Mouse (Mus musculus) hindbrain, embryonic 14.5 days (tissue): Measurements from ENCODE around the gene Crtc1. TPM values are rescaled to one million over a fixed set of nuclear protein-coding genes. Genes with fewer than 3 reads are reported as not detected.

Source experiments
- ATAC-seq: fragments of 200-750 bp; cut with Nextera tagmentation; 2 replicates; pipeline ENCODE4 v1.8.0; 2017; ENCODE audit warnings: moderate number of reproducible peaks, mild to moderate bottlenecking, moderate TSS enrichment, moderate library complexity; ENCODE audit not compliant: low FRiP score
- DNase-seq: peaks from one replicate; pipeline ENCODE4 v3.0.0-alpha.2; 2015; ENCODE audit warnings: low spot score
- H3K27ac ChIP-seq: fragments of 300-500 bp; sonication (generic); 2 replicates; pipeline ENCODE4 v1.5.1; 2014; ENCODE audit warnings: mild to moderate bottlenecking, moderate library complexity
- H3K27me3 ChIP-seq: fragments of 300-500 bp; sonication (generic); 2 replicates; pipeline ENCODE4 v1.6.1; 2014; ENCODE audit warnings: mild to moderate bottlenecking, low read length, mixed read lengths; ENCODE audit not compliant: control insufficient read depth, insufficient read depth
- H3K36me3 ChIP-seq: fragments of 300-500 bp; sonication (generic); replicated peaks from 2 replicates; pipeline ENCODE4 v1.6.1; 2014; ENCODE audit not compliant: control insufficient read depth, insufficient read depth
- H3K4me1 ChIP-seq: fragments of 300-500 bp; sonication (generic); replicated peaks from 2 replicates; pipeline ENCODE4 v1.6.1; 2014; ENCODE audit warnings: antibody characterized with exemption, low read length, mixed read lengths; ENCODE audit not compliant: control insufficient read depth, insufficient read depth
- H3K4me2 ChIP-seq: fragments of 300-500 bp; sonication (generic); replicated peaks from 2 replicates; pipeline ENCODE4 v1.6.1; 2014; ENCODE audit warnings: mild to moderate bottlenecking, moderate library complexity
- H3K4me3 ChIP-seq: fragments of 300-500 bp; sonication (generic); replicated peaks from 2 replicates; pipeline ENCODE4 v1.5.1; 2014; ENCODE audit warnings: mild to moderate bottlenecking, low read length
- H3K9ac ChIP-seq: fragments of 300-500 bp; sonication (generic); 2 replicates; pipeline ENCODE4 v1.6.1; 2014
- H3K9me3 ChIP-seq: fragments of 300-500 bp; sonication (generic); 2 replicates; pipeline ENCODE4 v1.6.1; 2016; ENCODE audit warnings: low read length; ENCODE audit not compliant: control insufficient read depth
- WGBS: fragments of 180-500 bp; shearing (Covaris S2); extraction: QIAGEN DNeasy Blood & Tissue Kit; methylation state at CpG from one replicate; pipeline ENCODE4 v1.1.7; 2014; 5-methylcytosine and 5-hydroxymethylcytosine counted together
- polyA plus RNA-seq: library from polyadenylated mRNA; unstranded; fragments of >200 nt; fragmentation: Nextera tagmentation; extraction: Ambion mirVana; gene quantifications from 2 replicates; pipeline ENCODE4 v1.2.1, GENCODE M21; 2014

The Crtc1 gene
- polyA plus RNA-seq, 1 experiment from 2014 or later = 53.9 TPM

- Histone ChIP-seq H3K9me3 (no peaks in the 10 kb centered on the region), H3K27me3 (peaks cover 12% of the 10 kb centered on the region; the same call in 1 of the 2 replicates), H3K4me3 (peak within 1 kb of the TSS; percentile 62), H3K36me3 (no peaks in the 10 kb centered on the region), H3K4me2 (peak within 1 kb of the TSS; percentile 92), H3K27ac (no peak within 1 kb of the TSS), H3K4me1 (peaks cover 15% of the 10 kb centered on the region), H3K9ac (peak within 1 kb of the TSS; percentile 82)
- DNase-seq (peak; percentile 89), ATAC-seq (peak; percentile 91)
- WGBS = under 1% methylated on average over 53 of the region's 53 CpGs
Measured at GRCm38 (mm10) chr8:70476333-70477268, 37.2 kb upstream of the Crtc1 start, which contains the start of gene Klhl26. Gene Klhl26, minus strand, starts transcription at chr8:70476968.

GRCm38 (mm10) chr8:70471856-70472255, 32.5 kb upstream of the Crtc1 start:
- ATAC-seq (no peak), DNase-seq (no peak)
- Histone ChIP-seq H3K9ac (no peak overlapping the region), H3K27ac (no peak overlapping the region), H3K4me3 (no peak overlapping the region), H3K4me2 (no peak overlapping the region), H3K27me3 (no peaks in the 10 kb centered on the region), H3K4me1 (peaks cover 26% of the 10 kb centered on the region), H3K9me3 (no peaks in the 10 kb centered on the region), H3K36me3 (no peaks in the 10 kb centered on the region)
- 95% methylated on average over 7 of the region's 7 CpGs for WGBS

GRCm38 (mm10) chr8:70469938-70470337, 30.6 kb upstream of the Crtc1 start:
- H3K27me3 ChIP-seq = no peaks in the 10 kb centered on the region
- H3K4me1 ChIP-seq = peaks cover 12% of the 10 kb centered on the region; the same call in 1 of the 2 replicates
- WGBS = 54% methylated on average over 2 of the region's 2 CpGs
- no peak overlapping the region for H3K4me3 ChIP-seq
- H3K27ac ChIP-seq = no peak overlapping the region
- H3K9ac ChIP-seq = no peak overlapping the region
- ATAC-seq = no peak
- DNase-seq = no peak
- no peaks in the 10 kb centered on the region for H3K9me3 ChIP-seq
- H3K36me3 ChIP-seq = no peaks in the 10 kb centered on the region
- no peak overlapping the region for H3K4me2 ChIP-seq

GRCm38 (mm10) chr8:70469295-70469916, 30.0 kb upstream of the Crtc1 start:
- no peak overlapping the region for H3K4me3 ChIP-seq
- H3K4me1 ChIP-seq = peaks cover 12% of the 10 kb centered on the region; the same call in 1 of the 2 replicates
- WGBS = 45% methylated on average over 10 of the region's 10 CpGs
- no peak overlapping the region for H3K9ac ChIP-seq
- H3K36me3 ChIP-seq = no peaks in the 10 kb centered on the region
- H3K27ac ChIP-seq = no peak overlapping the region
- ATAC-seq (peak; percentile 29; the same call in 1 of the 2 replicates), DNase-seq (no peak)
- H3K9me3 ChIP-seq = no peaks in the 10 kb centered on the region
- no peaks in the 10 kb centered on the region for H3K27me3 ChIP-seq
- no peak overlapping the region for H3K4me2 ChIP-seq

- no peak overlapping the region for H3K27ac ChIP-seq
- H3K4me2 ChIP-seq = no peak overlapping the region
- H3K9me3 ChIP-seq = no peaks in the 10 kb centered on the region
- no peak for ATAC-seq
- no peaks in the 10 kb centered on the region for H3K36me3 ChIP-seq
- 94% methylated on average over 4 of the region's 4 CpGs for WGBS
- DNase-seq = no peak
- H3K9ac ChIP-seq = no peak overlapping the region
- no peak overlapping the region for H3K4me3 ChIP-seq
- no peaks in the 10 kb centered on the region for H3K27me3 ChIP-seq
- peaks cover 12% of the 10 kb centered on the region; the same call in 1 of the 2 replicates for H3K4me1 ChIP-seq
Measured at GRCm38 (mm10) chr8:70468733-70469132, 29.4 kb upstream of the Crtc1 start.

GRCm38 (mm10) chr8:70467907-70468306, 28.5 kb upstream of the Crtc1 start:
- WGBS = 76% methylated on average over 1 of the region's 1 CpGs
- Histone ChIP-seq H3K9me3 (no peaks in the 10 kb centered on the region), H3K27ac (no peak overlapping the region), H3K4me3 (no peak overlapping the region), H3K36me3 (no peaks in the 10 kb centered on the region), H3K27me3 (no peaks in the 10 kb centered on the region), H3K9ac (no peak overlapping the region), H3K4me1 (peaks cover 12% of the 10 kb centered on the region; the same call in 1 of the 2 replicates), H3K4me2 (no peak overlapping the region)
- ATAC-seq (no peak), DNase-seq (no peak)

- WGBS = 80% methylated on average over 5 of the region's 5 CpGs
- Histone ChIP-seq H3K4me3 (no peak overlapping the region), H3K4me2 (no peak overlapping the region), H3K9ac (no peak overlapping the region), H3K27me3 (no peaks in the 10 kb centered on the region), H3K9me3 (no peaks in the 10 kb centered on the region), H3K27ac (no peak overlapping the region), H3K36me3 (no peaks in the 10 kb centered on the region), H3K4me1 (peaks cover 12% of the 10 kb centered on the region; the same call in 1 of the 2 replicates)
- ATAC-seq (no peak), DNase-seq (no peak)
Measured at GRCm38 (mm10) chr8:70467229-70467725, 27.9 kb upstream of the Crtc1 start.

GRCm38 (mm10) chr8:70466771-70467170, 27.4 kb upstream of the Crtc1 start:
- H3K9me3 ChIP-seq = no peaks in the 10 kb centered on the region
- no peaks in the 10 kb centered on the region for H3K36me3 ChIP-seq
- ATAC-seq = no peak
- H3K27me3 ChIP-seq = no peaks in the 10 kb centered on the region
- no peak overlapping the region for H3K27ac ChIP-seq
- H3K4me2 ChIP-seq = no peak overlapping the region
- no peak for DNase-seq
- H3K9ac ChIP-seq = no peak overlapping the region
- H3K4me1 ChIP-seq = peaks cover 12% of the 10 kb centered on the region; the same call in 1 of the 2 replicates
- 71% methylated on average over 11 of the region's 11 CpGs for WGBS
- no peak overlapping the region for H3K4me3 ChIP-seq

GRCm38 (mm10) chr8:70466305-70466704, 26.9 kb upstream of the Crtc1 start:
- Histone ChIP-seq H3K9ac (no peak overlapping the region), H3K4me1 (peaks cover 12% of the 10 kb centered on the region; the same call in 1 of the 2 replicates), H3K27ac (no peak overlapping the region), H3K36me3 (no peaks in the 10 kb centered on the region), H3K4me2 (no peak overlapping the region), H3K27me3 (no peaks in the 10 kb centered on the region), H3K4me3 (no peak overlapping the region), H3K9me3 (no peaks in the 10 kb centered on the region)
- DNase-seq (no peak), ATAC-seq (no peak)
- 77% methylated on average over 4 of the region's 4 CpGs for WGBS
